Mouse (Mus musculus) neural tube, embryonic 14.5 days (tissue): Measurements from ENCODE around the gene Plscr1. TPM values are rescaled to one million over a fixed set of nuclear protein-coding genes. Genes with fewer than 3 reads are reported as not detected.

Experiments used
- ATAC-seq: fragments of 200-750 bp; cut with Nextera tagmentation; 2 replicates; pipeline ENCODE4 v1.8.0; 2017; ENCODE audit warnings: low read depth, mild to moderate bottlenecking, moderate TSS enrichment, moderate library complexity
- H3K27ac ChIP-seq: fragments of 300-500 bp; sonication (generic); 2 replicates; pipeline ENCODE4 v1.5.1; 2014; ENCODE audit warnings: low read depth, mild to moderate bottlenecking, control low read depth, low read length, moderate library complexity, mixed read lengths
- H3K27me3 ChIP-seq: fragments of 300-500 bp; sonication (generic); 2 replicates; pipeline ENCODE4 v1.6.1; 2014; ENCODE audit warnings: low read length; ENCODE audit not compliant: control insufficient read depth, insufficient read depth
- H3K36me3 ChIP-seq: fragments of 300-500 bp; sonication (generic); 2 replicates; pipeline ENCODE4 v1.6.1; 2014; ENCODE audit warnings: low read length, mixed read lengths; ENCODE audit not compliant: control insufficient read depth, insufficient read depth
- H3K4me1 ChIP-seq: fragments of 300-500 bp; sonication (generic); 2 replicates; pipeline ENCODE4 v1.6.1; 2014; ENCODE audit warnings: low read length; ENCODE audit not compliant: control insufficient read depth, insufficient read depth
- H3K4me2 ChIP-seq: fragments of 300-500 bp; sonication (generic); 2 replicates; pipeline ENCODE4 v1.6.1; 2014; ENCODE audit warnings: mild to moderate bottlenecking, low read depth, low read length, control low read depth
- H3K4me3 ChIP-seq: fragments of 300-500 bp; sonication (generic); 2 replicates; pipeline ENCODE4 v1.5.1; 2014; ENCODE audit warnings: low read depth, low read length, control low read depth, mixed read lengths
- H3K9ac ChIP-seq: fragments of 300-500 bp; sonication (generic); replicated peaks from 2 replicates; pipeline ENCODE4 v1.6.1; 2014; ENCODE audit warnings: low read depth, mild to moderate bottlenecking, control low read depth, low read length, mixed read lengths
- H3K9me3 ChIP-seq: fragments of 300-500 bp; sonication (generic); 2 replicates; pipeline ENCODE4 v1.6.1; 2016; ENCODE audit warnings: low read length; ENCODE audit not compliant: control insufficient read depth
- WGBS: fragments of 180-500 bp; shearing (Covaris S2); extraction: QIAGEN DNeasy Blood & Tissue Kit; methylation state at CpG from one replicate; pipeline ENCODE4 v1.1.7; 2014; 5-methylcytosine and 5-hydroxymethylcytosine counted together
- polyA plus RNA-seq: library from polyadenylated mRNA; unstranded; fragments of >200 nt; fragmentation: Nextera tagmentation; extraction: Ambion mirVana; gene quantifications from 2 replicates; pipeline ENCODE4 v1.2.1, GENCODE M21; 2014

The Plscr1 gene
- polyA plus RNA-seq, 1 experiment from 2014 or later, result 8.8 TPM

- Histone ChIP-seq H3K9ac (no peak overlapping the region), H3K27ac (no peak overlapping the region), H3K4me2 (no peak overlapping the region), H3K4me3 (no peak overlapping the region), H3K36me3 (no peaks in the 10 kb centered on the region), H3K27me3 (no peaks in the 10 kb centered on the region), H3K4me1 (0 out of 2 replicates have a peak, but pooled peaks cover 7% of the 10 kb centered on the region), H3K9me3 (no peaks in the 10 kb centered on the region)
- WGBS, result 86% methylated on average over 7 of the region's 7 CpGs
- ATAC-seq, result no peak
Observed at GRCm38 (mm10) chr9:92248773-92249446, 640 bp upstream of the Plscr1 start.

DNA sequence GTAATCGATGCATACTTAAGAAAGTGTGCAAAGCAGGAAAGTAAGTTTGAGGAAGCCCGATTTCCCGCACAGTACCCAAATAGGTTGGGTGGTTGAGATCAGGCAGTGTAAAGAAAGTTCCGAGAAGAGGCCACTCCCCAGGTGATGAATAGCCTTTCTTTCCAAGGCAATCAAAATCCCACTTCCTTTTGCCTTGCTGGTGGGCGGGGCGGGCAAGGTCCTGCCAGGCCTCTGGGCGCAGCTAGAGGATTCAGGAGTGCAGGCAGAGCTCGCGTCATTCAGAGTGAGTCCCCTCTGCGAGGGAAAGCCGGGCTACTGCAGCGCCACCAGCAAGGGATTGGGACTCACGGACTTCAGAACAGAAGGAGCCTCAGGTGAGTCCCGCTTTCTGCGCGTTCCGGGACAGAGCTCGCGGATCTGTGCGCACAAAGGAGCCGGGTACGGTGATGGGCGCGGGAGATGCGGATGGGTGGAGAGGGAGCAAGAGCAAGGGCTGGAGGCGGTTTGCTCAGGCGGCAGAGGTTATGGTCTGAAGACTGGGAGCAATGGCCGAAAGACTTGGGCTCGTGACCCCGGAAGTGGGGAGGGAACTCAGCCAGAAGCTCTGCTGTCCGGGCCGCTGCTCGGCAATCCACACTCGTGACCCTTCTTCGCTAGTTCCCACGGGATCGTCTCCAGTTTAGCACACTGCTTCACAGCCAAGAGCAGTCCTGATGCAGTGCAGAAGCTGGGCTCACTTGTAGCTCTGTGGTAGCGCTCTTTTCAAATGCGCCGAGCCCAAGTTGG lies 630 bp downstream of the Plscr1 start:
- H3K4me2 ChIP-seq, result peak overlapping the region; percentile 80
- WGBS, result under 1% methylated on average over 40 of the region's 40 CpGs

GRCm38 (mm10) chr9:92252718-92253117 lies 3.2 kb downstream of the Plscr1 start:
- Histone ChIP-seq H3K4me2 (no peak overlapping the region), H3K27ac (no peak overlapping the region), H3K9me3 (no peaks in the 10 kb centered on the region), H3K4me1 (0 out of 2 replicates have a peak, but pooled peaks cover 7% of the 10 kb centered on the region), H3K9ac (no peak overlapping the region), H3K4me3 (no peak overlapping the region), H3K27me3 (no peaks in the 10 kb centered on the region), H3K36me3 (no peaks in the 10 kb centered on the region)
- 86% methylated on average over 5 of the region's 5 CpGs for WGBS
- ATAC-seq, result no peak

More for the DNA sequence above, 630 bp downstream of the Plscr1 start:
- no peaks in the 10 kb centered on the region for H3K27me3 ChIP-seq
- no peaks in the 10 kb centered on the region for H3K9me3 ChIP-seq
- 0 out of 2 replicates have a peak, but pooled peaks cover 7% of the 10 kb centered on the region for H3K4me1 ChIP-seq
- peak overlapping the region; percentile 56 for H3K9ac ChIP-seq
- H3K27ac ChIP-seq, result peak overlapping the region; percentile 40; the same call in 1 of the 2 replicates
- no peaks in the 10 kb centered on the region for H3K36me3 ChIP-seq
- ATAC-seq, result peak; percentile 95
- peak overlapping the region; percentile 53 for H3K4me3 ChIP-seq

- Histone ChIP-seq H3K36me3 (no peaks in the 10 kb centered on the region), H3K27ac (no peak overlapping the region), H3K27me3 (no peaks in the 10 kb centered on the region), H3K9me3 (no peaks in the 10 kb centered on the region), H3K4me1 (0 out of 2 replicates have a peak, but pooled peaks cover 7% of the 10 kb centered on the region), H3K9ac (no peak overlapping the region), H3K4me2 (no peak overlapping the region), H3K4me3 (no peak overlapping the region)
- 93% methylated on average over 10 of the region's 10 CpGs for WGBS
- no peak for ATAC-seq
Observed at GRCm38 (mm10) chr9:92253585-92254321, 4.2 kb downstream of the Plscr1 start.

- no peaks in the 10 kb centered on the region for H3K27me3 ChIP-seq
- no peak overlapping the region for H3K27ac ChIP-seq
- no peak for ATAC-seq
- no peaks in the 10 kb centered on the region for H3K36me3 ChIP-seq
- H3K4me2 ChIP-seq, result no peak overlapping the region
- 89% methylated on average over 7 of the region's 7 CpGs for WGBS
- no peaks in the 10 kb centered on the region for H3K4me1 ChIP-seq
- H3K9me3 ChIP-seq, result no peaks in the 10 kb centered on the region
- H3K9ac ChIP-seq, result no peak overlapping the region
- H3K4me3 ChIP-seq, result no peak overlapping the region
Observed at GRCm38 (mm10) chr9:92260481-92261159, 11.1 kb downstream of the Plscr1 start.

GRCm38 (mm10) chr9:92265719-92266118 lies 16.2 kb downstream of the Plscr1 start:
- ATAC-seq, result no peak
- Histone ChIP-seq H3K36me3 (no peaks in the 10 kb centered on the region), H3K9me3 (no peaks in the 10 kb centered on the region), H3K27me3 (no peaks in the 10 kb centered on the region), H3K9ac (no peak overlapping the region), H3K4me3 (no peak overlapping the region), H3K4me1 (no peaks in the 10 kb centered on the region), H3K4me2 (no peak overlapping the region), H3K27ac (no peak overlapping the region)
- WGBS, result 88% methylated on average over 4 of the region's 4 CpGs

GRCm38 (mm10) chr9:92266558-92267171 lies 17.1 kb downstream of the Plscr1 start:
- Histone ChIP-seq H3K27ac (no peak overlapping the region), H3K4me1 (no peaks in the 10 kb centered on the region), H3K36me3 (no peaks in the 10 kb centered on the region), H3K4me2 (no peak overlapping the region), H3K9me3 (no peaks in the 10 kb centered on the region), H3K4me3 (no peak overlapping the region), H3K27me3 (no peaks in the 10 kb centered on the region), H3K9ac (no peak overlapping the region)
- no peak for ATAC-seq
- 75% methylated on average over 8 of the region's 8 CpGs for WGBS

GRCm38 (mm10) chr9:92267732-92268131 lies 18.2 kb downstream of the Plscr1 start:
- Histone ChIP-seq H3K9me3 (no peaks in the 10 kb centered on the region), H3K4me2 (no peak overlapping the region), H3K4me1 (no peaks in the 10 kb centered on the region), H3K9ac (no peak overlapping the region), H3K36me3 (no peaks in the 10 kb centered on the region), H3K4me3 (no peak overlapping the region), H3K27ac (no peak overlapping the region), H3K27me3 (no peaks in the 10 kb centered on the region)
- no peak for ATAC-seq
- 83% methylated on average over 1 of the region's 1 CpGs for WGBS
